Mouse (Mus musculus) adrenal gland, adult 2 months (tissue): ENCODE data around the gene Dgcr8. TPM values are rescaled to one million over a fixed set of nuclear protein-coding genes. Genes with fewer than 3 reads are reported as not detected.
"Not testable (repeated sequence)": the region's sequence is repeated elsewhere in the genome, so short reads cannot be mapped to it uniquely, and the experiment has no call there.

Experiments
- DNase-seq: peaks from one replicate; pipeline ENCODE4 v3.0.0; 2021
- long read RNA-seq: library from polyadenylated mRNA; stranded (forward); transcript quantifications from one replicate; pipeline ENCODE4 v2.0.0, GENCODE M21; 2021
- polyA plus RNA-seq: library from polyadenylated mRNA; depleted of rRNA; stranded (reverse); fragments of >200 nt; gene quantifications from 2 replicates; pipeline ENCODE4 v1.2.3, GENCODE M21; 2012; rRNA removed
- total RNA-seq, 2 experiments: library from RNA; stranded (reverse); gene quantifications; 2 replicates each; pipeline ENCODE4 v1.2.3; 2021

The Dgcr8 gene
- total RNA-seq (10 to 100 TPM; 23.3 to 27.3 TPM), polyA plus RNA-seq (12.3 and 20.6 TPM in 2 replicates)
- long read RNA-seq, full-length matches to known transcripts, result 14 of 18 reads
- long read RNA-seq, partial matches to known transcripts, result 2 of 18 reads
- long read RNA-seq, other reads (novel, unspliced or antisense), result 2 of 18 reads

GRCm38 (mm10) chr16:18289067-18289588 lies at the start of gene Dgcr8:
Gene Dgcr8, minus strand, starts transcription at chr16:18289246.
- DNase-seq, result peak; percentile 100

DNA sequence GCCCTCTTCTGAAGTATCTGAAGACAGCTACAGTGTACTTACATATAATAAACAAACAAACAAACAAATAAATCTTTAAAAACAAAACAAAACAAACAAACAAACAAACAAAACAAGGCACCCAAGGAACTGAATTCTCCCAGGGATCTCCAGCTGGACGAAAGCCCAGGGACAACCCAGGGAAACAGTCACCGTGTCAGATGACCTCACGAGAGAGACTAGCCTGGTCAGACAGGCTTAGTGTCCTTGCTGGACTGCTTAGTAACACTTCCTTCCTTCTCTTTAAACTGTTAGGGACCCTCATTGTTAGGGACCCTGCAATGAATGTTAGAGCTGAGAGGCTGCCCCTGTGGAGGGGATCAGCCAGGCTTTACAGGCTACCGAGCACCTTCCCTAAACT lies 48.2 kb upstream of the Dgcr8 start:
- DNase-seq, result peak; percentile 77

DNA sequence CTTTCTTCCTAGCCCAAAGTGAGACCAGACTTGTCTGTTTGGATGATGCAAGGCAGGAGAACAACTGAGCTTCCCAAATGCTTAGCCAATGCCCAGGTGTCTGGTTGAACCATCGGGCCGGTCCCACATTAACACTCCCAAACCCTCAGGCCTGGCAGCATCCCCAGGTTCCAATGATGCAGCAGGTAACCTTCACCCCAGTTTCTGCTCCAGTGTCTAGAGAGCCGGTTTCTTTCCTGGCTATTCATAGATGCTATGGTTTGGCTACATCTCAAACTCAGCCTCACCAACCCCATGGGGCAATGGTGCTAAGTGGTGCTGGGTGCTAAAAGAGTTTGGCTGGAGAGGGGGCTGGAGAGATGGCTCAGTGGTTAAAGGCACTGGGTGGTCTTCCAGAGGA lies 46.9 kb upstream of the Dgcr8 start:
- no peak for DNase-seq

- peak; percentile 68 for DNase-seq
These were observed 44.9 kb upstream of the Dgcr8 start for GRCm38 (mm10) chr16:18333976-18334375.

DNA sequence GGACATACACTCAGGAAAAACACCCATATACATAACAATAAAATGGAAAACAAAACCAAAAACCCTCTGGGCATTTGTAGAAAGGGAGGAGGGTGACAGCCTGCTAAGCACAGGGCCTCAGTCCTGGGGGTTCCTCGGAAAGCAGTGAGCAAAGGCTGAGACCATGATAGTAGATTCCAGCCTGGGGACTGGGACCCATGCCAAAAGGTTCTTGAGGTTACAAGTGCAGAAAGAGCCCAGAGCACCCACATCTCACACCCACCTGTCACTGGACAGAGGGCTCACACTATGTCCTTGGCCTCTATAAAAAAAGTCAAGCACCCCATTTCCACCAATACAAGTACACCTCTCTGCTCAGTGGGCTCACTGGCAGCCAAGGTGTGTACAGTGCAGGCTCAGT lies 39.5 kb upstream of the Dgcr8 start:
- DNase-seq, result no peak

DNA sequence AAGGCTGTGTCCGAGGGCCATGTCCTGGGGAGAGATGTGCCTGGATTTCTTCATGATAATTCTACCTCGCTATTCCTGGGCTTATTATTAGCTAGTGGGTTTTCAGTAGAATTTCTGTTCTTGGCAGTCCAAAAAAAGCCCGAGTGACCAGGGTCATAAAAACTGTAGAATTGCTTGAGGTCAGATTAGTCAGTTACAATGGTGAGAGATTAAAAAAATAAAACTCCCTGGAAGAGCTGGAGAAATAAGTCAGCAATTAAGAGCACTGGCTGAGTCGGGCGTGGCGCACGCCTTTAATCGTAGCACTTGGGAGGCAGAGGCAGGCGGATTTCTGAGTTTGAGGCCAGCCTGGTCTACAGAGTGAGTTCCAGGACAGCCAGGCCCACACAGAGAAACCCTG lies 38.9 kb upstream of the Dgcr8 start:
- DNase-seq, result no peak

GRCm38 (mm10) chr16:18325741-18326140 lies 36.7 kb upstream of the Dgcr8 start:
- no peak for DNase-seq

DNA sequence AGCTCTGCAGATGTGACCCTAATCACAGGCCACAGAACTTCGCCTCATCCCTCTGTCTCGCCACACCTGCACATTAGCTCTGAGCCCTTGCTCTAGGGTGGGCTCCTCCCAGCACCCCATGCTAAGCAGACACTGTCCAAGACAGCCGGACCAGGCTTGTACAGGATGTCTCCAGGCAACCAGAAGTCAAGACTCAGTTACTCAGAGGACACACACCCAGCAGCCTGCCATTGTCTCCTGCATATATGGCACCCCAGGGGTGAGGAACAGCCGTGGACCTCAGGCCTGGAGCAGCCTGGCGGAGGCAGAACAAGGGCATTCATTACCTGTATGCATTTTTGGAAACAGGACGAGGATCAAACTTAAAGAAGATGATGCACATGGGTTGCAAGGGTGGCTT lies 35.0 kb upstream of the Dgcr8 start:
- no peak for DNase-seq

GRCm38 (mm10) chr16:18323460-18323859 lies 34.4 kb upstream of the Dgcr8 start:
- no peak for DNase-seq

- no peak for DNase-seq
These were observed 32.4 kb upstream of the Dgcr8 start for GRCm38 (mm10) chr16:18321443-18321842.

- no peak for DNase-seq
These were observed 29.9 kb upstream of the Dgcr8 start for GRCm38 (mm10) chr16:18318992-18319391.

DNA sequence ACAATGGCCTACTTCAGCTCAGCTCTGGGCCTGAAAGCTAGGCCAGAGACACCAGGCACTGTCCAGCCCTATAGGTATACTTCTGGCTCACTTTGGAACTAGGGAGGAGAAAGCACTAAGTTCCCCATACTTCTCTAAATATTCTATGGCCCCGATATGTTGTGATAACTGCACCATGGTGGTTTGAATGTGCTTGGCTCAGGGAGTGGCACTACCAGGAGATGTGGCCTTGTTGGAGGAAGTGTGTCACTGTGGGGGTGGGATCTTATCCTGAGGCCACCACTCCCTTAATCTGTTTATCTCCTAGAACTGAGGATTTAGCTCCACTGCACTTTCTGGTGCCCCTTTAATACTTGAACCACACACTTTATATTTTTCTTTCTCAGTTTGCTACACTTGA lies 19.1 kb upstream of the Dgcr8 start:
- no peak for DNase-seq

DNA sequence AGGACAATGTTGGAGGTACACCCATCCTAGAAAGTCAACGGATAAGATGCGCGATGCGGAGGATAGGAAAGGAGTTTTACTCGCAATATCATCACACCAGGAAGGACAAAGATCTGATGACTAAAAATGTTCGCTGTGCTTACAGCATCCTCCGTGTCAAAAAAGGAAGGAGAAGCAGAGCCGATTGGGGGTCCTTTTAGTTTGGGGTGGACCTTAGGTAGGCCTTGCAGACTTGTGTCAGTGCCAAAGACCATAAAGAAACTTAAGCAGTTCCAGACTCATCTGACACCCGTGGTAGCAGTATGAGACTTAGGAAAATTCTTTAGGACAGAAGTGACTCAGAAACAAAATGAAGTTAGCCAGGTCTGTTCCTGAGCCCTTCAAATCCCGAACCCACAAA lies 568 bp upstream of the Dgcr8 start:
- DNase-seq, result not testable (repeated sequence)

DNA sequence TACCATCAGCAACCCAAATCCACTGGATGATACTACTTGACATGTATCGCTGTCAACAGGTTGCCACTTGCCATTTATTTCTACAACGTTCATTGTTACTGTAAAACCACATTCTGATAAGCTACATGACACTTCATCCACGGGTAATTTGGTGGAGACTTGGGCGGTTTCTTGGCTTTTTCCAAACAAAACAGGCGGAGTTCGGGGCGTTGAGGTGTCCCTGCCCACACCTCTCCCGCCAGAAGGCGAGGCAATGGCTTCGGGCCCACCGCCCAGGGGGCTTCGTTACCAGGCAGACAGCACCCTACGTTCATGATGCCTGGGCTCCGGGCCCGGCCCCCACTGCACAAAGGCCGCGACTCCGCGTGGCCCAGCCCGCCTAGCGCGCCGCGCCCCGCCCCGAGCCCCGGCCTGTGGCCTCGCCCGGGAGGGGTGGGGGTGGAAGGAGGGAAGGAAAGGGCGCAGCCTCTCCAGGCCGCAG lies 425 bp downstream of the Dgcr8 start:
- DNase-seq, result no peak

DNA sequence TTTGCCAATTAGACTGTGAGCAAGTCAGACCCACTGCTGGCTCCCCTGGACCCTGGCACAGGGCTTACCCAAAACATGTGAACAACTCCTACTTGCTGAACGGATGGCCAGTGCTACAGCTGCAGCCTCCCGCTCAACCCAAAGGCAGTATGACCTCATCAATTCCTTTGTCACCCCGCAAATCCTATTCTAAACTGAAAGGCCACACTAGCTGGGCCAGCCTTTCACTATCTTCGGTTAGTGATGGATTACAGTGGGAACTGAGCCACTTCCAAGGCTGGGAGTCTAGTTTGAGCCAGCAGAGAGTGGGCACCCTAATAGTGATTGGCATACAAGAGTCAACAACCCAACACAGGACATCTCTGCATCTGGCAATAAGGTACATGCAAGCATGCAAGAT lies 880 bp downstream of the Dgcr8 start:
- peak; percentile 32 for DNase-seq

DNA sequence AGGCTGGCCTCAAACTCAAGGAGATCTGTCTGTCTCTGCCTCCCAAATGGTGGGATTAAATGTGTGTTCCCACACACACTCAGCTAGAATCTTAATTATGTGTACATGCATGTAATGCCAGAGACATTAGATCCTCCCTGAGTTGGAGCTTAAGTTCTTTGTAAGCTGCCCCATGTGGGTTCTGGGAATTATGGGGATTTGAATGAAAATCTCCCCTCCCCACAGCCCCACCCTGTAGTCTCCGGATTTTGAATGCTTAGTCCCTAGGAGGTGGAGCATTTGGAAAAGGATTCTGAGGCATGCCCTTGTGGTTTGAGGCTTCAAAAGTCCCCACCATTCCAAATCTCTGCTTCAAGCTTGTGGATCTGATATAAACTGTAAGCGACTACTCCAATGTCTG lies 13.9 kb downstream of the Dgcr8 start:
- DNase-seq, result no peak

DNA sequence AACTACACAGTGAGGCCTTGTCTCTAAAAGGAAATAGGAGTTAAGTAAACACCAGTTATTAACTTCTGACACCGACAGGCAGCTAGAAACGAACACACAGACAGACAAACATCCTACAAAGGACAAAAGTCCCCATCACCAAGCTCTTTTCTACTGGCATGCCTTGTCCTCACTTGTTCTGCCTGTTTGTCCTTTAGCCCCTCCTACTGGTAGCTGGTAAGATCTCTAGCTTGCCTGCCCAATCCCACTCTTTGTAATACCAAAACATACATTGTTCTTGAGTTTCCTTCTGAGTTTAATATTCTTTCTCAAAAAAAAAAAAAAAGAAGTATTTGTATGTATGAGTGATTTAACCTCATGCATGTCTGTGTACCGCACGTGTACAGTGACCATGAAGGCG lies 20.9 kb downstream of the Dgcr8 start:
- no peak for DNase-seq

- no peak for DNase-seq
These were observed 24.0 kb downstream of the Dgcr8 start for GRCm38 (mm10) chr16:18265024-18265423.

DNA sequence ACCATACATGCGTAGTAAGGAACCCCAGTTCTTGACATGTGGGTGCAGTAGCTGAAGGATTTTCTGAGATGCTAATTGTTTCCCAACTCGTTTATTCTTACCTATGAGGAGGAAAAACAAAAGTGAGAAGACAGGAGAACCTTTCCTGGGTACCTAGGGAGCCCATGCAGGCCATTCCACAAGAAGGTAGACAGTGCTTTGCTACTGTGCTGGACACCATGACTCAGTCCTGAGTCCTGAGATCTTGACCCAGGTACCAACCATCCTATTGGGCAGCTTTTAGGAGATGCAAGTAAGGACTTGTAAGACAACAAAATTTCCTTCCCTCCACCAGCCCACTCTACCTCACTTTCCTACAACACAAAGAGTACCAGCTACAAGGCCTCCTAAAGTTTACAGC lies 30.8 kb downstream of the Dgcr8 start, which contains the start of gene Gm49776:
Gene Gm49776 (minus strand): TSS at position 101 of the 400 bp plus-strand sequence.
- no peak for DNase-seq

GRCm38 (mm10) chr16:18253866-18254265 lies 35.2 kb downstream of the Dgcr8 start:
- no peak for DNase-seq

DNA sequence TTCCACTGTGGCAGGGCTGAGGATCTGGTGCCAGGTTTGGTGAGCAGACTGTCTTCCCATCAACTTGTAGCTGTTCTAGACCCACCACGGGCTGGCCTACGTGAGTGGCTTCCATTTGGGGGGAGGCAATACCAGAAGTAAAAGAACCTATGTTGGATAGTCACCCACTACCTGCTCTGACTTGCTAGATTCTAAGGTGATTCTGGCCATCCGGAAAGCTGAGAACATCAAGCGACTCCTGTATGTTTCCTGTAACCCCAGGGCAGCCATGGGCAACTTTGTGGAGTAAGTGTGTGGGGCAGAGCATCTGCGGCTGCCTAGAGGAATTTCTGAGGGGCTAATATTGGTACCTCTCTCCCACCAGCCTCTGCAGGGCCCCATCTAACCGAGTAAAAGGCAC lies 36.3 kb downstream of the Dgcr8 start:
- no peak for DNase-seq

DNA sequence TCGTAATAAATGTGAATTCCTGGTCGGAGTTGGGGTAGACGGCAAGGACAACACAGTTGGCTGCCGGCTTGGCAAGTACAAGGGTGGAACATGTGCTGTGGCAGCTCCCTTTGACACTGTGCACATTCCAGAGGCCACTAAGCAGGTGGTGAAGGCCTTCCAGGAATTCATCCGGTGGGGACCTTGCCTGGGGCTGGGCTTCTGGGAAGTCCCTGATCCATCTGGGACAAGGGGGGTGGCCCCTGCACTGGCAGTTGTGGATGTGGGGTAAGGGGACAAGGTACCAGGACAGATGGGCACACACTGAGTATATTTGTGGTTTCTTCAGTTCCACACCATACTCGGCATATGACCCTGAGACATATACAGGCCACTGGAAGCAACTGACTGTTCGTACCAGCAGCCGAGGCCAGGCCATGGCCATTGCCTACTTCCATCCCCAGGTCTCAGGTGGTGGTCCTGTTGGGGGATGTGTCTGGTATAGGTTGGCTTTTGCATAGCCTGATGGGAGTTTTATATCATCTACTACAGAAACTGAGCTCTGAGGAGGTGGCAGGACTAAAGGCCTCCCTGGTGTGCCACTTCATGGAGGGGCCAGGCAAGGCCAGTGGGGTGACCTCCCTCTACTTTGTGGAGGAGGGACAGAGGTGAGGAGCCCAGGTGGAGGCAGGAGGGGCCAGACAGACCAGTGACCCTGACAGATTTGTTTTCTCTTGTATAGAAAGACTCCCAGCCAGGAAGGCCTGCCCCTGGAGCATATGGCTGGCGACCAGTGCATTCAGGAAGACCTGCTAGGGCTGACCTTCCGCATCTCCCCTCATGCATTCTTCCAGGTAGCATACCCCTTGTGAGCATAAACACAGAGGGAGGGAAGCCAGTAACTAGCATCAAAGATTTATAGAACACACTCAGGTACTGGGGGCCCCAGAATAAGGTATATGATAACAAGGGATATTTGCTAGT lies 37.9 kb downstream of the Dgcr8 start:
- DNase-seq, result no peak

- DNase-seq, result no peak
These were observed 38.8 kb downstream of the Dgcr8 start for GRCm38 (mm10) chr16:18250231-18250630.
